Mouse (Mus musculus): Measurements from ENCODE around the gene Gucy2c. TPM values are rescaled to one million over a fixed set of nuclear protein-coding genes. Genes with fewer than 3 reads are reported as not detected.
"Not testable (repeated sequence)": the region's sequence is repeated elsewhere in the genome, so short reads cannot be mapped to it uniquely, and the experiment has no call there.

Gene Gucy2c
- total RNA-seq, 2 experiments from 2014 or later: 0.14 to 0.22 TPM

DNA sequence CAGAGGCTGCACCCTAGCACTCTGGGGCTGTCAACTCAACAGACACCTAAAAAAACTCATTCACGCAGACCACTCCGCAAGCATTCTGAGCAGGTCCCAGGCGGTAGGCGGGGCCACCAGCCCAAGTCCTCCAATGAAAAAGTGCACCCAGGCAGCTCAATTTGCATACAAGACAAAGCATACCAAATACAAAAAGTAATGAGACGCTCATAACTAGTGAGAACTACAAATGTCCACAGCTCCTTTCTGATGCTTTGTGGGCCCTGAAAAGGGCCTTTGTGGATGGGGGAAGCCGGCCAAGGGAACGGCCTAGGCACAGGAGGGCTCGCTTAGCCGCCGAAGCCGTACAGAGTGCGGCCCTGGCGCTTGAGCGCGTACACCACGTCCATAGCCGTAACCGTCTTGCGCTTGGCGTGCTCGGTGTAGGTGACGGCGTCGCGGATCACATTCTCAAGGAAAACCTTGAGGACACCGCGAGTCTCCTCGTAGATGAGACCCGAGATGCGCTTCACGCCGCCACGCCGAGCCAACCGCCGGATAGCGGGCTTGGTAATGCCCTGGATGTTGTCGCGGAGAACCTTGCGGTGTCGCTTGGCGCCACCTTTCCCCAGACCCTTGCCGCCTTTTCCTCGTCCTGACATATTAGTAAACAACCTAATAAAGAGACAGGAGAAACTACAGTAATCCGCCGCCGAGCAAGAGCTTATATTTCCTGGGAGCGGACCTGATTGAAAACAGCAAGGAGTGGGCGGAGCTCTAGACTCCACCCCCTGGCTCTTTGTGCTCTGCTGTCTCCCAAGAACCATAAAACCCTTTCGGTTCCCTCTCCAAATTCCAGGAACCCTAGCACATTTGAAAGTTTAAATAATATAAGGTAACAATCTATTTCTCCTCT is 22.4 kb upstream of the Gucy2c start, which contains the start of gene Hist4h4:
Gene Hist4h4 (minus strand): TSS at position 677 of the 895 bp plus-strand sequence.
- intact Hi-C loops (cut with DNase I): no loop called here
- peak; percentile 93 for DNase-seq

DNA sequence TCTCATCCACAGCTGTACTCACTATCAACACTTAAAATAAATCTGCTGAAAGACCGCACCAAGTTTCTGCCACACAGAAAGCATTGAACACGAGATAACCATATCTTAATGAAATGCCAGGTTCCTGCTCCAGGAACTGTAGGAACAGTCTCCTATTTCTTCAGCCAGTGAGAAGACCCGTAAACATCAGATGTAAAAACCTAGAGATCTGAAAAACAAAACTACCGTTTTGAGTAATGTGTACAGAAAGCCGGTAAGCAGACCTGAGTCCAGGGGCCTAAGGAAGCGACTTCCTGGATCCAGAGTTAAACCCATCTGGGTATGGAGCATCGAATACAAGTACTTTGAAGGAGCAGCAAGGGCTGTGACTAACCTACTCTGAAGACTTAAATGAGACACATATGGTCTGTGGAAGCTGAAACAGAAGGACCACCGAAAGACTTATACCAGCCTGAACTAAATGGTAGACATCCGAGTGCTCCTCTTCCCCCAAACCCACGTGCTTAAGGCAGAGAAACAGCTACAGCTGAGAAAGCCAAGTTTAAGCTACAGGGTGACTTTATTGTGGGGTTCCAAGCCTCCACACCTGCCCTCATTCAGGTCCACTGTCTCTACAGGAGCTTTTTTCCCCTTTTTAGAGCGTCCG is 21.7 kb upstream of the Gucy2c start:
- intact Hi-C loops (cut with DNase I): no loop called here
- no peak for DNase-seq

DNA sequence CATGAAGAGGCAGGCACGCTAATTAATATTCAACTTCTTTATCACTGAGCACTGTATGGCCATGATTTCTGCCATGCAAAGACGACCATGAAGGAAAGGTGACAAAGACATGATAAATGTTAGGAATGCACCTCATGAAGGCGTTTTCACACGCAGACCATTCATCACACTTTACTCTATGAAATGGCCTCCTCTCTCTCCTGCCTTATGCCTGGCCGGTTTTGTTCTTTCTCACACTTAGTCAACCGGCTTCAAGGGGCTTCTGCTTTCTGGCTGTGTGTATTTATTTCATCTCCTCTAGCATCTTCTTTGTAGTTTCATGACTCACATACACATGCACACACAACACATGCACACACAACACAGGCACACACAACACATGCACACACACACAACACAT is 19.7 kb upstream of the Gucy2c start:
- no peak for DNase-seq
- intact Hi-C loops (cut with DNase I): no loop called here

DNA sequence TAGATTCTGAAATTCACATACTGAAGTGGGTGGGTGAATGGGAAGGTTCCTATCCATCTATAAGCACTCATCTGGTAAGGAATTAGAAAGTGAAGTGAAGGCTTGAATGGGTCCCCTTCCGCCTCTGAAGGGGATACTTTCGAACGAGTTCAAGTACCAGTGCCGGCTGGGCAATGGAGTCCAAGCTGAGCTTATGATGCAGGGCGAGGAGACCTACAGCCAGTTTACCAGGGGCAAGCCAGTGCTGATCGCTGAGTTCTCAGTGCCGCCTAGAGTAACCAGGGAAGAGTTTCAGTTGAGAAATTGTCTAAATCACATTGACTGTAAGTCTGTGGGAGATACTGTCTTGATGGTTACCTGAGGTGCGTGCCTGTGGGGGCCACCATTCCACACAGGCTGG is 19.1 kb upstream of the Gucy2c start:
- no peak for DNase-seq
- intact Hi-C loops (cut with DNase I): no loop called here

DNA sequence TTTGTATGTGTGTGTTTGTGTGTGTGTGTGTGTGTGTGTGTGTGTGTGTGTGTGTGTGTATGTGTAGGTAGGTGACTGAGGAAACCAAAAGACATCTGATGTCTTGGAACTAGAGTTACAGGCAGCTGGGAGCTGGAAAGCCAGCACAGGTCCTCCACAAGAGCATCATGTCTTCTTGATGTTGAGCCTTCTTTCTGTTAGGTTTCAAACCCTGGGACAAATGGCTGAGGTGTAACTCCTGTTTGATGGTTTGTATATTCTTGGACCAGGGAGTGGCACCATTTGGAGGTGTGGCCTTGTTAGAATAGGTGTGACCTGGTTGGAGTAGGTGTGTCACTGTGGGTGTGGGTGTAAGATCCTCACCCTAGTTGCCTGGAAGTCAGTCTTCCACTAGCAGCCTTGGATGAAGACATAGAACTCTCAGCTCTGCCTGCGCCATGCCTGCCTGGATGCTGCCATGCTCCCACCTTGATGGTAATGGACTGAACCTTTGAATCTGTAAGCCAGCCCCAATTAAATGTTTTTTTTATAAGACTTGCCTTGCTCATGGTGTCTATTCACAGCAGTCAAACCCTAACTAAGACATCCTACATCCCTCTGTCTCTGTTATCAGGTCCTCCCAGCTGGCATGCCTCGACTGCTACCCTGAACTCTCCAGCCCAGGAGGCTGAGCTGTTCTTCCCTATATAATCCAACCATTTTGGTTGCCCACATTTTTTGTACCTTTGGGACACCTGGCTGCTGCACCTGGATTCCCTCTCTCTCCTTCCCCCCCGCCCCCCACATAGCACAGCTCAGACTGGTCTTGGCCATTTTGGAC is 16.5 kb upstream of the Gucy2c start:
- intact Hi-C loops (cut with DNase I); DNase-seq: not testable (repeated sequence)

DNA sequence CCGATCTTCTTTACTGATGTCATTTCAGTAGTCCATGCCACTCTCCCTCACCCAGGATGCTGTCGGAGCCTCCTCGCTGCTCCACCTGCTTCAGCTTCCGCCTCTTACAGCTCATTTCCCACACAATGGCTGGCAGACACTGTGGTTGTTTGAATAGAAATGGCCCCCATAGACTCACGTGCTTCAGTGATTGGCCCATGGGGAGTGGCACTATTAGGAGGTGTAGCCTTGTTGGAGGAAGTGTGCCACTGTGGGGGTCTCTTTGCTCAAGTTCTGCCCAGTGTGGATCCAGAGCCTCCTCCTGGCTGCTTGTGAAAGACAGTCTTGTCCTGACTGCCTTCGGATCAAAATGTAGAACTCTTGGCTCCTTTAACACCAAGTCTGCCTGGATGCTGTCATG is 14.3 kb upstream of the Gucy2c start:
- no peak for DNase-seq
- intact Hi-C loops (cut with DNase I): no loop called here

DNA sequence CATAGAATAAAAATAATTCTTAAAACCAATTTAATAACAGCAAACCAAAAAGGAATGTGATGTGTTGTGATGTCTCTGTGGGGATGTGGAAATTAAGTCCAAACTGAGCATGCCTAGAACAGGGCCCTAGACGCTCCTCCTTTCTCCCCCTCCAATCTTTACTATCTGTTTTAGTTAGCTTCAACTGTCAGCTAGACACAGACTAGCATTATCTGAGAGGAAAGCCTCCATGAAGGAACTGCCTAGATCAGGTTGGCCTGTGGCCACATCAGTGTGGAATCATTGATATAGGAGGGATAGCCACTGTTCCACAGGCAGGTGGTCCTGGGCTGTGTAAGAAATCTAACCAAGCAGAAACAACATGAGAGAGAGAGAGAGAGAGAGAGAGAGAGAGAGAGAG is 13.5 kb upstream of the Gucy2c start:
- no peak for DNase-seq
- intact Hi-C loops (cut with DNase I): no loop called here

DNA sequence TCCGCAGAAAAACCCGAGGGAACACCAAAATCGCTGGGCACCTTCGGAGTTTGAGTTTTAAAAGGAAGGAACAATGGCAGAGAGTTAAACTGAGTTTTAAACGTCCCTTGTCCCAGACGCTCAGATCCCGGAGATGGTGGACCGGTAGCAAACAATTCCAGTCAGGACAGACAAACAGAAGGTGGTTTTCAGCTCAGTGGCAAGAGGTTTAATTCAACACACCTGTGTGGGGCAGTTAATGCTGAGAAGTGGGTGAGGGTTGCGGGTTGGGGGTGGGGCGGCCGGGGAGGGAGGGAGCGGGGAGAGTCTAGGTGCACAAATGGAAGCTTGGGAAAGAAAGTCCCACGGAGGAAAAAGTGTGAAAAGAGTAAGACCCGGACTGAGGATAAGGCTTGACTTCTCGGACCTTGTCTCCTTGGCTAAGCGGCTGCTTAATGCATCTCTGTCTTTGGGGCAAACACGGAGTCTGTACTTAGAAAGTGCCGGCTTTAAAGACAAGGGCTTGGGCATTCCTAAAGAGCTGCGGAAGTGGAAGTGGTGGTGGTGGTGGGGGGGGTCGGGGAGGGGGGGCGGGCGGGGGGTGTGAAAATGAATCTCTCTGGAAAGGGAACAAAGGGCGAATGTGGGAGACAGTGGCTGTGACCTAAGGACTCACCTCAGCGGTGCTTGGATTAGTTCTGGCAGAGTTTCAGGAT is 12.4 kb upstream of the Gucy2c start:
- no peak for DNase-seq
- intact Hi-C loops (cut with DNase I): no loop called here

DNA sequence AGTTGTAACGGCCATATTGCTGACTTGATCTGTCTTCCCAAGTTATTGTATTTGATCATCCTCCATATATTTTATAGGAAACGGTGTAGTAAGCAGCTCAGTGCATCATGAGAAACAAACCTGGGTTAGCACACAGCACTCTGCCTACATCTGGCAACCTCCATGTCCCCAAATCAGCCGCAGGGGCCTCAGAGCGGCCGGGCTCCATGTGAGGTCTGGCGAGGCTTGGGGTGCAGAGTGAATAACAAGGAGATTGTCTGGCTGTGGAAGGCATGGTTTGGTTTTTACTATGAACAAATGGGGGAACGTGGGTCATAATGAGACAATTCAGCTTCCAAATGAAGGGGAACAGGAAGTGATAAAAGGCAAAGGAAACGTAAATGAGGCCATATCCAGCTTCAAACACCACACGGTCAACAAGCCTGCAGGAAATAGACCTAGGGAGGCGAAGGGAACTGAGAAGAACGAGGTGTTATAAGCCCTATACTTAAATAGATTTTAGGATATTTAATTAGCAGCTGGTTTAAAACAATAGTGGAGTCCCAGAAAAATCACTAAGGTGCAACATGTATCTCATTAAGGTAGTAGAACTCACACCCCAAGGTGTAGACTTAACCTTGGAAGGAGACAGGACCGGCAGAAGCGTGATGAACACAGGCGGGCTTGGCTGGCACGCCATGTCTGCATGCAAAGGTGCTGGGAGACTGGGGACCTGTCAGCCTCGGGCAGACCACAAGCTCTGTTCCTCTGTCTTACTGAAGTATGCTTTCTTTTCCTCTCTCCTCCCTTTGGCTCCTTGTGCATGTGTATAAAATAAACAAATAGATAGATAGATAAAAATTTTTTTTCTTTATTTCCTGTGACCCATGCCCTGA is 11.6 kb upstream of the Gucy2c start:
- DNase-seq: no peak
- intact Hi-C loops (cut with DNase I): no loop called here

DNA sequence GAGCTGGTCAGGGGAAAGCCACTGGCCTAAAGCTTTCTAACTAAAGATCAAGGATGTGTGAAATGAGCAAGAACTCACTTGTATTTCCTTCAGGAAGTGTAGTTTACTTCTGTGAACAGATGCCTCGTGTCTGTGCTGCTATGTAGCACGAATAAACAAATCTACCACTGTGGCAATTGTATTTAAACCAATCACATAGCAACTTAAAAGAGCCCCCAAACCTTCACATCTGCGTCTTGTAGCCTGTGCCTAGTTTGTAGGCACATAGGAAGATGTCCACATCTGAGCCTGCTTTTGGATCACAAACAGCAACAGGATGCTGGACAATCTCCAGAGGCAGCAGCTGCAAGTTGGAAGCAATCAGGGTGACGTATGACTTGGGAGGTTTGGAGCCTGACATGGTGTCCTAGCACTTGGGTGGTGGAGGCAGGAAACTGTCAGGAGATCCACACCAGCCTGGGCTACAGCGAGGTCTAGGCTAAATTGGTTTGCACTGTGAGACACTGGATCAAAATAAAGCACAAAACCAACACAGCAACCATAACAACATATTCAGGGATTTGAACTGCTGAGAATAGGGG is 7.9 kb upstream of the Gucy2c start:
- peak; percentile 24 for DNase-seq
- intact Hi-C loops (cut with DNase I): no loop called here

DNA sequence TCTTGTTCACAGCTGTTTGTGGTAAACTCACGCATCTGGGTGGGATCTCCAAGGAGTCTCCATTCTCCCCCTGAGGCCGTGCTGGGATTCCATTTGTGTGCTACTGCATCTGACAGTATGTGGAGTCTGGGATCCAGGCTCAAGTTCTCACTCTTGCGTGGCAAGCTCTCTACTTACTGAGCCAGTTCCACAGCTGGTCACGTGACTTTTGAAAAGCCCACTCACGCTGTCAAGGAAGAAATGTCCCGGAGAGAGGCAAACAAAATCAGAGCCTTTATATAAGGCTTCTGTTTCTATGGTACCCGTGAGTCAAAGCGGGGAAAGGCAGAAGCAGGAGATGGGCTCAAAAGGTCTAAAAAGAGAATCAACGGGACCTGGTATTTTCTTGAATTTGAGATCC is 1.2 kb upstream of the Gucy2c start:
- DNase-seq: no peak
- intact Hi-C loops (cut with DNase I): no loop called here

DNA sequence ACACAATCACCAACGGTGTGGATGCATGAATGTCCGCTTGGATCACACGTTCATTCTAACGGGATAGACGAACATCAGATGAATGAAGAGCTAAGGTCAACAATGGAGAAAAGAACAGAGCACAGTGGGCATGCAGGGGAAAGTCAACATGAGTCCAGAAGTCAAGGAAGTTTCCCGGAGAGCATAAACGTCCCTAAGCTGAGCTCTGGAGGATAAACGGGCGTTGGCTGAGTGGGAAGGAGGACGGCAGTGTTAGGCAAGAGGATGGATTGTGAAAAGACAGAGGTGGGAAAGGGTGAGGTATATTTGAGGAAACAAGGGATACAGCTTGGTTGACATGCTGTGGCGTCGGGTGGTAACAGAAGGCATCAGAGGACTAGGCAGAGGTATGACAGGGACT is 581 bp upstream of the Gucy2c start:
- DNase-seq: no peak
- intact Hi-C loops (cut with DNase I): no loop called here

DNA sequence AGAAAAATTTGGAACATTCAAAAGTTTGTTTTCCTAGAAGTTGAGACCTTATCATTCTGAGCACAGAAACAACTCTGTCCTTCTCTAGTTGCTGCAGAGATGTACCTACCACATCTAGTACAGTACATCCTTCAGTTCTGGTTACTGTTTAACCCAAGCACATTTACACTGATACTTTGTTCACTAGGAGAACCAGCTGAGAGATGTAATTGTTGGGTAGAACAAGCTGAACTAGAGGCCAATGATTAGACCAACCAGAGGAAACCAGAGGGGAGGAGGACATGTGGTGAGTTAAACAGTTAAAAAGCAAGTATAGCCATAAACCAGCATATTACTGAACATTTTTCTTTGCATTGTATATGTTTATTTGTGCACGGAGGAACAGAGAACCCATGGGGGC is 5.2 kb downstream of the Gucy2c start:
- intact Hi-C loops (cut with DNase I): no loop called here
- DNase-seq: no peak

DNA sequence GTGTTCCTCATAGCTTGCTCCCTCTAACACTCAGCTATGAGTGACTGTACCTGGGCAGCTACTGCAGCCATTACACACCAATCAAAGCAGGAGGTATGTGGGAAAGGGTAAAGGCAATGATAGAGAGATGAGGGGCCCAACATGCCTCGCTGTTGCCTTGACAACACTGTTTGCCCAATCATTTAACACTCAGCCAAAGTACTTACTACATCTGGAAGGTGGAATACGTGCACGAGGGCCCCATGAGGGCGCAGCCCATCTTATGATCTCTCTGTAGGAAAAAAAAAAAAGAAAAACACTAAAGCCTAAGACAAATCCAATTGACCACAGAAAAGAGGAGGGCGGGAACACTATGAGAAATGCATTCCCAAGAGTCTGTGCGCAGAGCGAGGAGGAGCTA is 11.7 kb downstream of the Gucy2c start:
- intact Hi-C loops (cut with DNase I): no loop called here

DNA sequence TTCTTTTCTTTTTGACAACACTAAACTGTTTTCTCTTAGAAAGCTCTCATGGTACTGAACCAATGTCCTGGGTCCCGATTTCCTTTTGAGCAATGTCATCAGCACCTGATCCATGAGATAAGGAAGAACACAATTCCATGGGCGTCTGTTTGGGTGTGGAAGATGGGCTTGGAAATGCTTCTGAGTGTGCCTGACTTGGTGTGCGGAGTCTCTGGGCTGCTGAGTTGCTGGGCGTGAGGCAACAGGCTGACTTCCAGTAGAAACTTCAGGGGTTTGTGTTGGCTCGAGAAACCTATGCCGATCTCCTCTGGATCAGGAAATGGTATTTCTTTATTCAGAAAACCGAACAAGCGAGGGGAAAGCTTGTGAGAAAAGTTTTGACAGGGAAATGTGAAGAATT is 12.4 kb downstream of the Gucy2c start:
- DNase-seq: no peak
- intact Hi-C loops (cut with DNase I): no loop called here

More for the DNA sequence above, 11.7 kb downstream of the Gucy2c start:
- no peak for DNase-seq

DNA sequence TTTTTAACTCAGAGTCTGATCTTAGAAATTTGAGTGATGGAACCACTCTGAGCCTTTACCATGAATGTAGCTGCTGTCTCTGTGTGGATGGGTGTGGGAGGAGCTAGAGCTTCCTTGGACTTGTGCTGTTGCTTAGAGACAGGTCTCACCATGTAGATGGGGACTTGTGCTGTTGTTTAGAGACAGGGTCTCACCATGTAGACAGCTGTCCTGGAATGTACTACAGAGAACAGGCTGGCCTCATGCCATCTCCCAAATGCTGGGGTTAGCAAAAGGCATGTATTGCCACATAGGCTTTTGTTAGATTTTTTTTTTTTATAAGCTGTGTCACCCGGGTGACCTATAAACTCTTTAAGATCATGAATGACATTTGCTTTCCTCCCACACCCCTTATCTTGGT is 17.7 kb downstream of the Gucy2c start:
- DNase-seq: no peak
- intact Hi-C loops (cut with DNase I): no loop called here

DNA sequence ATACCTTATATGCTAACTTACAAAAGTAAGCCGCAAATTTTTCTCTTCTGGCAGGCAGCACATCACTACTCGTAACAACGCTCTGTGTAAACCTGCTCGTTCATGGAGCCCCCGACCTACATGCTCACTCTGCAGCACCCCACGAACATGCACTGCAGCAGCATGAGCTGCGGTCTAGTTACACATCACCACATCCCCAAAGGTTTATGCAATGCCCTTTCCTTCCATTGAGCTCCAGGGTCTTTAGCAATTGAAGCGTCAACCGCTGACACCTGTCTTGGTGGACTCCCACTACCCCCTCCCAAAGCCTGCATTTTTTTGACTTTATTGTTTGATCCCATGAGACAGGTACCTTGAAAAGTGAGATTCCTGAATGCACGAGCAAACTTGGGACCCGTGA is 31.0 kb downstream of the Gucy2c start:
- DNase-seq: no peak
- intact Hi-C loops (cut with DNase I): no loop called here

DNA sequence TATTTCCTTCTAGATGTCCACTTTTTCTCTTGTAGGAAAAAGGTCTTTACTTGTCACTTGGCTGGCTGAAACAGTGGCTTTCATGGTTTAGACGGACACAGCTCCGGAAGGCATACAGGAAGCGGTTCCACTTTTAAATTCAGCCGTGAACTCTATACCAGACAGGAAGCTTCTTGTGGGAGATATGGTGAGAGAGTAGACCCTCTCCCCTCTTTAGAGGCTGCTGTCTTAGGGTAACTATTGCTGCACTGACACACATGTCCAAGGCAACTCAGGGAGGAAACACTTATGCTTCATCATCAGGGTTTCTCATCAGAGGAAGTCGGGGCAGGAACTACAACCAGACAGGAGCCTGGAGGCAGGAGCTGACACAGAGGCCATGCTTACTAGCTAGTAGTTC is 36.0 kb downstream of the Gucy2c start:
- intact Hi-C loops (cut with DNase I): no loop called here
- DNase-seq: no peak

DNA sequence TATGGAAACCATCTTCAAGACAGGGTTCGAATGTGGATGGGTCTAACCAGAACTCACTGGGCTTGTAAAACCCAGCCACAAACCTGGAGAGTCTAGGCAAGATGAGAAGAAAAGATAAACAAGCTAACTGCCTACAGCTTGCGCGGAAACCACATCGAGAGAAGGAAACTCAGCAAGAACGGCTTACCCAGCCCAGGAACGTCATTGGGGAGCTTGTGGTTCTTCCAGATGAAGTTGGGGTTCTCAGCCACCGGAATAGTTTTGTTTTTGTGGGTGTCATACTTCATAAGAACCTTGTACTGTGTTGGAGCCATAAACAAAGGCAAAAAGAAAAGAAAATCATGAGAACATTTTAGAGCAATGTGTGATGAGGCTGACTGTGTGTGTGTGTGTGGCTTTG is 37.8 kb downstream of the Gucy2c start:
- no peak for DNase-seq
- intact Hi-C loops (cut with DNase I): loop anchor here (5.0 kb wide), 2 partner anchors 121 to 321 kb away; no protein-coding TSS in a partner anchor
